Mouse (Mus musculus) limb, embryonic 12.5 days (tissue): ENCODE data around the gene Mgat4a. TPM values are rescaled to one million over a fixed set of nuclear protein-coding genes. Genes with fewer than 3 reads are reported as not detected.
A peak's percentile ranks its signal among the peaks of the same experiment; 100 is the strongest.
"Not testable (repeated sequence)": the region's sequence is repeated elsewhere in the genome, so short reads cannot be mapped to it uniquely, and the experiment has no call there.

Experiments
- ATAC-seq: fragments of 200-750 bp; cut with Nextera tagmentation; 2 replicates; pipeline ENCODE4 v1.8.0; 2017; ENCODE audit warnings: low read depth, moderate TSS enrichment; ENCODE audit not compliant: insufficient number of reproducible peaks, insufficient read depth, low FRiP score, low TSS enrichment
- H3K27ac ChIP-seq: fragments of 300-500 bp; sonication (generic); 2 replicates; pipeline ENCODE4 v1.5.1; 2016; ENCODE audit warnings: mild to moderate bottlenecking, moderate library complexity
- H3K27me3 ChIP-seq: fragments of 300-500 bp; sonication (generic); 2 replicates; pipeline ENCODE4 v1.6.1; 2016; ENCODE audit warnings: mild to moderate bottlenecking, moderate library complexity
- H3K36me3 ChIP-seq: fragments of 300-500 bp; sonication (generic); 2 replicates; pipeline ENCODE4 v1.6.1; 2016; ENCODE audit warnings: mild to moderate bottlenecking, moderate library complexity
- H3K4me1 ChIP-seq: fragments of 300-500 bp; sonication (generic); replicated peaks from 2 replicates; pipeline ENCODE4 v1.6.1; 2016
- H3K4me2 ChIP-seq: fragments of 300-500 bp; sonication (generic); 2 replicates; pipeline ENCODE4 v1.6.1; 2016; ENCODE audit warnings: mild to moderate bottlenecking, moderate library complexity
- H3K4me3 ChIP-seq: fragments of 300-500 bp; sonication (generic); replicated peaks from 2 replicates; pipeline ENCODE4 v1.5.1; 2016; ENCODE audit warnings: mild to moderate bottlenecking
- H3K9ac ChIP-seq: fragments of 300-500 bp; sonication (generic); replicated peaks from 2 replicates; pipeline ENCODE4 v1.6.1; 2016; ENCODE audit warnings: mild to moderate bottlenecking, moderate library complexity
- H3K9me3 ChIP-seq: fragments of 300-500 bp; sonication (generic); 2 replicates; pipeline ENCODE4 v1.6.1; 2016; ENCODE audit warnings: mild to moderate bottlenecking, moderate library complexity
- WGBS: fragments of 180-500 bp; shearing (Covaris S2); methylation state at CpG from one replicate; pipeline ENCODE4 v1.1.7; 2016; 5-methylcytosine and 5-hydroxymethylcytosine counted together
- polyA plus RNA-seq: library from polyadenylated mRNA; unstranded; fragments of >200 nt; fragmentation: Nextera tagmentation; extraction: Ambion mirVana; gene quantifications from 2 replicates; pipeline ENCODE4 v1.2.1, GENCODE M21; 2016

The Mgat4a gene
- polyA plus RNA-seq, 1 experiment from 2014 or later, result 3.7 TPM

DNA sequence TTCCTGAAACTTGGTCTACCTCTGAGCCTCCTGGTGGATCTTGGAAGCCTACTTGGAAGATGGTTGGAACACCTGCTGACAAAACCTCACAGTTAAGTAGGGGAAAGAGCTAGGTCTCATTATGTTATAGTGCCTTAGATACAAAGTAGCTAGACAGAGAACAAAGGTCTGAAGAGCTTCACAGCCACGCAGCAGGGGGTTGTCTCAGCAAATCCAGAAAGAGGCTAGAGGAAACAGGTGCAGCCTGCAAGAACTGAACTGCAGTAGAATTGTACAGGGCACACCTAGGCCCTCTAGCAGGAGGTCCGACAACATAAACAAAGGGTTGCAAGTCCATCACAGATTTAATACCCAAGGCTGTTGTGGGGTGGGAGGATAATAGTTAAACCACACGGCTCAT, 30.6 kb downstream of the Mgat4a start:
- Histone ChIP-seq H3K4me2 (no peak overlapping the region), H3K4me3 (no peak overlapping the region), H3K36me3 (no peaks in the 10 kb centered on the region), H3K4me1 (peaks cover 25% of the 10 kb centered on the region), H3K27me3 (no peaks in the 10 kb centered on the region), H3K9ac (no peak overlapping the region), H3K9me3 (peaks cover 13% of the 10 kb centered on the region), H3K27ac (no peak overlapping the region)
- no peak for ATAC-seq
- 87% methylated on average over 3 of the region's 3 CpGs for WGBS

DNA sequence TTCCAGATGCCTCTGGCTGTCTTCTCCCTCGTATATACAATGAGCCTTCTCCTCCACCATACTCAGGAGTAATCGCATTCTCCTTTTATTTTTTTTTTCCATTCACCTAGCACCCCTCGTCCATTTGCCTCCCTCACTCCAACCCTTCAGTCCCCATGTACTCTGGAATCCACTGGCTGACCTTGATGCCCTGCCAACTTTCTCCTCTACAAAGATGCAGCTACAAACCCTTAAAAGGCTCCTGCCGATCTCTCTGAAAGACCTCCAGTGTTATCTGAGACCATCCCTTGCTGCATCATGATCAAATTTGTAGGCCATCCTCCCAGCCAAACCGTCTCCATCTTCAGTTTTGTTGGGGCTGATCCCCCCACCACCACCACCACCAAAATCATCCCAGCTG, 31.4 kb downstream of the Mgat4a start:
- Histone ChIP-seq H3K4me2 (no peak overlapping the region), H3K4me3 (no peak overlapping the region), H3K36me3 (no peaks in the 10 kb centered on the region), H3K9me3 (peaks cover 13% of the 10 kb centered on the region), H3K27me3 (no peaks in the 10 kb centered on the region), H3K9ac (no peak overlapping the region), H3K4me1 (peaks cover 33% of the 10 kb centered on the region), H3K27ac (no peak overlapping the region)
- 83% methylated on average over 5 of the region's 5 CpGs for WGBS
- ATAC-seq, result no peak

DNA sequence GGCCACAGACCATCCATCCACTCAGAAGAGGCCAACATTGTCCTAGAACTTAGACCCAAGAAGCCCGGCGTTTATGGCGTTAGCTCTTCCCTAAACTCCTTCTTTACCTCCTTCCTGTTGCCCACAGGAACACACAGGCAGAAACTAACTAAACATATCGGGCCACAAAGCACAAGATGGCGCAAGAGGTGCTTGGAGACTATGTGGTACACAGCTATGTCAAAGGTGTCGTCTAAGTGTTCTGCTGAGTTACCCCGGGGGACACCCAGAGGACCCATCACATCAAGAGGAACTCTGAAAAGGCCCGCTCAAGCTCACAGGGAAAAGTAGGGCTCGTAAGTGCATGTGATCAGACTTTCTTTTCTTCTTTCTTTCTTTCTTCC, 35.5 kb downstream of the Mgat4a start:
- Histone ChIP-seq H3K27ac (peak overlapping the region; percentile 53; the same call in 1 of the 2 replicates), H3K27me3 (no peaks in the 10 kb centered on the region), H3K4me1 (peaks cover 24% of the 10 kb centered on the region; the same call in 1 of the 2 replicates), H3K36me3 (no peaks in the 10 kb centered on the region), H3K9ac (no peak overlapping the region), H3K4me2 (no peak overlapping the region), H3K4me3 (no peak overlapping the region), H3K9me3 (peaks cover 13% of the 10 kb centered on the region)
- 92% methylated on average over 9 of the region's 9 CpGs for WGBS
- ATAC-seq, result no peak

DNA sequence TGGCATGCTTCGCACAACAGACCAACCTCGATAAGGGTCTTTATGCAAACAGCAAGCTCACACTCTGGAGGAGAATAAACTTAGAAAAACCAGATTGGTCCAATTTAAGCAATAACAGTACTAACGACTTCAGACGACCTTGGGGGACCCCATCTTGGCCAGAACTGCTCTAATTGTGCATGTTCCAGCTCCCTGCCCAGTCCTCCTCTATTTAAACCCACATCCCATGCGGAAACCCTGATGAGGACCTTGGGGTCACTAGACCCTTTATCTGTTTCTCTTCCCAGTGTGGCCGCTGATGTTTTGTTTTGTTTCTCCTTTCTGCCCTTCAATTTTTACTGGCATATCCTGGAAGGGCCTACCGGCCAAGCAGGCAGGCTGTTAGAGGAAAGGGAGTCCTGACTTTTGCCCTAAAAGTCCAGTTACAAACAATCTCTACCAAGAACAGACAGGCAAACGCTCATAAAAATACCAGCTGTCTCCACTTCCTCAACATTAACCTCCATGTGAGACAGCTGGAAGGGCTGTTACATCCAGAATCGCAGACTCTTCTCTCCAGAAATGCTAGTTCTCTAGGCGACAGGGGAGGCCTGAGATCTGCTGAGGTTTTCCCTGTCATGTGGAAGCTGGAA, 36.0 kb downstream of the Mgat4a start:
- H3K36me3 ChIP-seq, result no peaks in the 10 kb centered on the region

DNA sequence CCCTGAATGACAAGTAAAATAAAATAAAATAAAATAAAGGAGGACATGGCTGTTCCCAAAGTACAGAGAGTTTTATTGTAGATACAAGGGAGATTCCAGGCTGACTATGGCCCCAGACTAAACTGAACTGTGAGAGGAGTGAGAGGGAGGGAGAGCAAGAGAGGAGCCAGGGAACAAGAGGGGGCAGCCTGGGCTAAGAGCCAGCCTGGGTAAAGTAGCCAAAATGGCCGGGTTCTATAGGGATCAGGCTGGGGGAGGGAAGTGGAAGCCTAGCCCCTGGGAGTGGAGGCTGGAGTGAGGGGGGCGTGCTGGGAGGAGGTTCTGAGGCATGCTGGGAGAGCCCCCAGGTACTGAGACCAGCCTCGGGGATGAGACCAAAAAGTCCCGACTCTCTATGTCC, 37.2 kb downstream of the Mgat4a start:
- Histone ChIP-seq H3K4me2 (no peak overlapping the region), H3K4me1 (peaks cover 24% of the 10 kb centered on the region; the same call in 1 of the 2 replicates), H3K9ac (no peak overlapping the region), H3K27me3 (no peaks in the 10 kb centered on the region), H3K27ac (no peak overlapping the region), H3K36me3 (no peaks in the 10 kb centered on the region), H3K4me3 (no peak overlapping the region), H3K9me3 (peaks cover 13% of the 10 kb centered on the region)
- no peak for ATAC-seq
- 68% methylated on average over 4 of the region's 4 CpGs for WGBS

More for the DNA sequence above, 36.0 kb downstream of the Mgat4a start:
- peaks cover 13% of the 10 kb centered on the region for H3K9me3 ChIP-seq
- H3K9ac ChIP-seq, result no peak overlapping the region
- H3K4me2 ChIP-seq, result no peak overlapping the region
- peak overlapping the region; percentile 53; the same call in 1 of the 2 replicates for H3K27ac ChIP-seq
- H3K4me3 ChIP-seq, result no peak overlapping the region
- no peaks in the 10 kb centered on the region for H3K27me3 ChIP-seq
- no peak for ATAC-seq
- WGBS, result 46% methylated on average over 10 of the region's 10 CpGs
- peaks cover 24% of the 10 kb centered on the region; the same call in 1 of the 2 replicates for H3K4me1 ChIP-seq

DNA sequence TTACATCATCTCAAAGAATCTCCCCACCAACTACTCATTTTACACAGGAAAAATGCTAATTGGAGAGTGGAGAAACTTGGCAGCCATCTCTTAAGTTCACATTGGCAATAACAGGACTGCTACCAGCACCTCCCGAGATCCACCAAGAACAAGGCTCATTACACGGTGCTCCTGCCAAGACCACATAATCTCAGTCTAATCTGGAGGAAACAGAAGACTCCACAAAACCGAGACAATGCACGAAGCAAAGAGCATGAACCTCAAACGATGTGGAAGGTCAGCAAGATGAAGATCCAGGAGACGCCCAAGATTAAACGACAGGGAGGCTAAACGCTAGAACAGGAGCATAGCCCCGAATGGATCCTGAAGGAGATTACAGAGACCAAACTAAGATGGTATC, 38.5 kb downstream of the Mgat4a start:
- Histone ChIP-seq H3K9me3 (peaks cover 12% of the 10 kb centered on the region), H3K36me3 (no peaks in the 10 kb centered on the region), H3K27ac (no peak overlapping the region), H3K4me2 (no peak overlapping the region), H3K27me3 (no peaks in the 10 kb centered on the region), H3K4me3 (no peak overlapping the region), H3K4me1 (peaks cover 24% of the 10 kb centered on the region; the same call in 1 of the 2 replicates), H3K9ac (no peak overlapping the region)
- ATAC-seq, result no peak
- WGBS, result 89% methylated on average over 9 of the region's 9 CpGs

DNA sequence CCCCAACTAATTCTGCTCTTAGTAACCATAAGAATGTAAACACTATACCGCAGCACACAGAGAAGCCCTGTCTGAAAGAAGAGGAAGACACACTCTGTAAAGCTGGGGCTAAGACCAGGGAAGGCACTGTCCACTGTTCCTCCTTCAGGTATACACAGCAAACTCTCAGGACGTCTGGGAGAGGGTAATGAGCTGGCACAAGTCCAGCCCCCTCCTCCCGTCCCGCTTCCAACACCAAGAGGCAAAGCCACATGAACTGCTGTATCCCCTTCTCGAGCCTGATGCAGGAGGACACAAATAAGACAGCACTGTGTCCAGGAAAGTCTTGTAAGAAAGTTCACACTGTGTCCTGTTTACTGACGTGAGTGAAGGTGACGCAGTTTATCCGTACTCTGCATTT, 40.1 kb downstream of the Mgat4a start:
- H3K4me1 ChIP-seq, result peaks cover 24% of the 10 kb centered on the region; the same call in 1 of the 2 replicates
- H3K27ac ChIP-seq, result no peak overlapping the region
- H3K9ac ChIP-seq, result no peak overlapping the region
- no peak overlapping the region for H3K4me3 ChIP-seq
- H3K36me3 ChIP-seq, result no peaks in the 10 kb centered on the region
- no peaks in the 10 kb centered on the region for H3K9me3 ChIP-seq
- ATAC-seq, result no peak
- no peaks in the 10 kb centered on the region for H3K27me3 ChIP-seq
- 52% methylated on average over 8 of the region's 8 CpGs for WGBS
- no peak overlapping the region for H3K4me2 ChIP-seq

DNA sequence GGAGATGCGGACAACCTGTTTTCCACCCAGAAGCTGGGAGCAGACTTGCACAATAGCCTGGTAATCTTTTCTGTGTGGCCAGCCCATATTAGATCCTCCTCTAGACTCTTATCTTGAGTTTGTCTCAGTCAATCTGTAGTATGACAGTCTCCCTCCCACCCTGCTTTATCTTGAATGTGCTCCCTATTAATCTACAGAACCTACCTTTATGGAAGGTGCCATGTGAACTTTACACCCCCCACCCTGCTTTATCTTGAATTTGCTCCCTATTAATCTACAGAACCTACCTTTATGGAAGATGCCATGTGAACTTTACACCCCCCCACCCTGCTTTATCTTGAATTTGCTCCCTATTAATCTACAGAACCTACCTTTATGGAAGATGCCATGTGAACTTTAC, 41.4 kb downstream of the Mgat4a start:
- not testable (repeated sequence) for H3K4me2 ChIP-seq, H3K4me3 ChIP-seq, ATAC-seq, H3K27ac ChIP-seq, H3K36me3 ChIP-seq, H3K27me3 ChIP-seq, H3K9ac ChIP-seq, H3K9me3 ChIP-seq
- WGBS, result 85% methylated on average over 1 of the region's 1 CpGs
- peaks cover 14% of the 10 kb centered on the region; the same call in 1 of the 2 replicates for H3K4me1 ChIP-seq

DNA sequence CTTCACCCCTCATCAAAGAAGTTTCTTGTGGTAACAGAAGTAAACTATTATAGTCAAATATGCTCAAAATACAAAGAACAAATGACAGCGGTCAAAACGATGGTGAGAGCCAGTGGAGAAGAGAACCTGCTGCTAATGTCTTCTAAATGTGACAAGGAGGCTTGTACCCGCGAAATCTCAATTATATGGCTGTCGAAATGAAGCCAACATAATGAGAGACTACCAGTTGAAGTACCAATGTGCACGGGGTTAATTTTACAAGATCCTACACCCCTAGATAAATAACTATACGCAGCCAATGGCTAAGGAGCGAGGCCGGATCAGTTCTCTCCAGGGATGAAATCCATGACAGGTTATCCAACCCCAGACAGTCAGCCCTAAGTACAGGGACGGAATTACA, 41.9 kb downstream of the Mgat4a start:
- H3K4me1 ChIP-seq, result peaks cover 10% of the 10 kb centered on the region; the same call in 1 of the 2 replicates
- H3K36me3 ChIP-seq, result no peaks in the 10 kb centered on the region
- H3K4me3 ChIP-seq, result no peak overlapping the region
- no peak for ATAC-seq
- H3K27ac ChIP-seq, result no peak overlapping the region
- no peak overlapping the region for H3K9ac ChIP-seq
- 78% methylated on average over 10 of the region's 10 CpGs for WGBS
- H3K4me2 ChIP-seq, result no peak overlapping the region
- no peaks in the 10 kb centered on the region for H3K27me3 ChIP-seq
- H3K9me3 ChIP-seq, result 0 out of 2 replicates have a peak, but pooled peaks cover 3% of the 10 kb centered on the region

DNA sequence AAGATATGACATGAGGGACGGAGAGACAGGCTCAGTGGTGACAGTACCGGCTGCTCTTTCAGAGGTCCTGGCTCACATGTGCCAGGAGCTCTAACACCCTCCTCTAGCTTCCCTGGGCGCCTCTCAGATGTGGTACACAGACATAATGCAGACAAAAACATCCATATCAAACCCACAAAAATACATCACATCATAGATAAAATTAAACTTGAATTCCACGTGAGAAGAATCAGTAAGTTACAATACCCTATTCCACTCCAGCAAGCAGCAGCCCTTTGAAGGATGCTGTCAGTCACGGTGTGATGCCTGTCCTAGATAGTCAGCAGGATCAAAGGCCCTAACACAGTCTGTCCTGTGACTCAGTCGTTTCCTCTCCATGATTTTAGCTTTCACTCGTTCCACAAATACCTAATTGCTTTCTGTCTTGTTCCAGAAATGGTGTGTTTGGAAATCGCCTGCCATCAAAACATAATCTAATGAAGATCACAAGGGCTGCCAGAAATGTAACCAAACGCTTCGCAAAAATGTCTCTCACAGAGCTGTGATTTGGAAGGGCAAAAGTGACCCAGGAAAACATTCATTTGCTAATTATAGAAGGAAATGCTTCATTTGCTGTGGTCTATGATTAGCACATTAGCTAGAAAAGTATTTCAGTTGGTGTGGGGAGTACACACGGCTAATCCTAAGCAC, 44.1 kb downstream of the Mgat4a start:
- WGBS, result 60% methylated on average over 11 of the region's 11 CpGs
- ATAC-seq, result no peak

DNA sequence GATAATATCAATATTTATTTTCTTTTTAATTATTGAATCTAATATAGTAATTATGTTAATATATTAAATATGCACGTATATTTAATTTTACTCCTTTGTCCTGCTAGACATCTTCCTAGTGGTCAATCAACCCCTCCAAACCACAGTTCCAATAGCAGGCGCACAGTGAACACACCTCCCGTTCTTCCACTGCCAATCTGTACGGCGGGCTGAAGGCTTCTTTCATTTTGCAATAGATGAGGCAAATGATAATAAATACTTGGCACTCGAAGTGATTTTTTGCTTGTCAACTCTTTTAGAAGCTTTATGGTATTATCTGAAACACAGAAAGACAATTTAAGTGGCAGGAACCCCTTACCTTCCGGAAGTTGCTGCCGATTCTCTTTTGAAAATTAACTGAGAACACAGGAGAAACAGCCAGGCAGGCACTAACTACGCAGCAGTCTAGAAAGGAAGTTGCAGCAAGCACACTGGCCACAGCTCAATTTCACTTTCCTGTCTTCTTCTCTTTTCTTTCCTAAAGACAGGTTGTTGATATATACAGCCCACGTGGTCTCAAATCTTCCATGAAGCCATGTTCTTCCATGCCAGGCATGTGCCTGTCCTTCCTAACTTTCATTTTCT, 45.0 kb downstream of the Mgat4a start:
- ATAC-seq, result no peak
- 84% methylated on average over 10 of the region's 10 CpGs for WGBS
- Histone ChIP-seq H3K9ac (no peak overlapping the region), H3K4me2 (no peak overlapping the region), H3K27ac (no peak overlapping the region), H3K4me1 (peaks cover 3% of the 10 kb centered on the region; the same call in 1 of the 2 replicates), H3K4me3 (no peak overlapping the region), H3K27me3 (no peaks in the 10 kb centered on the region), H3K36me3 (no peaks in the 10 kb centered on the region), H3K9me3 (0 out of 2 replicates have a peak, but pooled peaks cover 3% of the 10 kb centered on the region)

More for the DNA sequence above, 44.1 kb downstream of the Mgat4a start:
- Histone ChIP-seq H3K4me2 (no peak overlapping the region), H3K4me1 (peaks cover 7% of the 10 kb centered on the region; the same call in 1 of the 2 replicates), H3K27ac (no peak overlapping the region), H3K9ac (no peak overlapping the region), H3K4me3 (no peak overlapping the region), H3K36me3 (no peaks in the 10 kb centered on the region), H3K9me3 (0 out of 2 replicates have a peak, but pooled peaks cover 3% of the 10 kb centered on the region), H3K27me3 (no peaks in the 10 kb centered on the region)
